Mouse (Mus musculus): Measurements from ENCODE around the gene Foxp1.

- TF ChIP-seq POLR2A (IDR thresholded peaks at IDR 0.05; ENCODE audit: borderline replicate concordance, low read depth, low read length), result no peak
- TF ChIP-seq CTCF (IDR thresholded peaks at IDR 0.05; ENCODE audit: low read depth, low read length), result no peak
Measured at GRCm38 (mm10) chr6:99146400-99146905, 376.1 kb downstream of the Foxp1 start.
